Mouse (Mus musculus) spleen, adult 2 months (tissue): Measurements from ENCODE around the gene Spcs3.

Experiments used
- CTCF ChIP-seq: fragments of 200-500 bp; IDR thresholded peaks from 2 replicates; pipeline ENCODE4 v1.5.1; 2011; ENCODE audit warnings: mild to moderate bottlenecking, inconsistent platforms; ENCODE audit not compliant: insufficient read depth, insufficient read length, insufficient replicate concordance; ENCODE audit errors: extremely low read depth
- POLR2A ChIP-seq: fragments of 200-500 bp; IDR thresholded peaks from 2 replicates; pipeline ENCODE4 v1.6.1; 2011; ENCODE audit warnings: low read depth, low read length, inconsistent platforms

GRCm38 (mm10) chr8:54528571-54528970 is 1.2 kb downstream of the Spcs3 start:
- TF ChIP-seq CTCF (no peak), POLR2A (no peak)
